Mouse (Mus musculus) heart, postnatal 0 days (tissue): ENCODE data around the gene Gabbr2.

ENCODE experiments used
- CTCF ChIP-seq: IDR thresholded peaks from 2 replicates; pipeline ENCODE4 v1.5.1; 2016; ENCODE audit warnings: antibody characterized with exemption, control low read depth, low read depth
- EP300 ChIP-seq: IDR thresholded peaks from 2 replicates; pipeline ENCODE4 v1.6.1; 2016; ENCODE audit warnings: antibody characterized with exemption, low read depth

DNA sequence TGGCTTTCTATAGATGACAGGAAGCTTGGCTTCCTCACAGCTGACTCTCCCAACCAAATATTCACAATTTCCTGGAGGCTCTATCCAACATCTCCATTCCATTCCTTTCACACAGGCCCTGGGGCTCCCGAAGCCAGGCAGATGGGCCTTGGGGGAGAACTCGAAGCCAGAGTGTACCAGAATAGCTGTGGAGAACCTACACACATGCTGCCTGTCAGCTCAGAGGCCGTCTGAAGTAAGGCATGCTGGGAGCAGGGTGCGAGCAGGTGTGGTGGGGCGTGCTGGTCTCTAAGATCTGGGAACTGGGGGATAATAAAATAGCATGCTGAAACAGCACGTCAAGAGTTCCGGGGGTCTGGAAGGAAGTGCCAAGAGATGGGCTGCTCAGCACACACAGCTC is 154.3 kb downstream of the Gabbr2 start:
- TF ChIP-seq CTCF (no peak), EP300 (no peak)
